Mouse (Mus musculus) ES-Bruce4 (cell line): ENCODE measurements around the gene Parg. TPM values are rescaled to one million over a fixed set of nuclear protein-coding genes. Genes with fewer than 3 reads are reported as not detected.

Experiments
- H3K27ac ChIP-seq: 2 replicates; pipeline ENCODE4 v1.5.1; 2012; ENCODE audit warnings: low read length, inconsistent platforms; ENCODE audit not compliant: insufficient read depth
- H3K27me3 ChIP-seq: 2 replicates; pipeline ENCODE4 v1.6.1; 2012; ENCODE audit warnings: mild to moderate bottlenecking, low read length, inconsistent platforms; ENCODE audit not compliant: control insufficient read depth, poor library complexity, insufficient read depth, severe bottlenecking
- H3K36me3 ChIP-seq: 2 replicates; pipeline ENCODE4 v1.6.1; 2012; ENCODE audit warnings: inconsistent platforms, mild to moderate bottlenecking, low read length, moderate library complexity; ENCODE audit not compliant: control insufficient read depth, poor library complexity, insufficient read depth, severe bottlenecking
- H3K4me1 ChIP-seq: one replicate; pipeline ENCODE4 v1.8.1; 2011; ENCODE audit warnings: low read length; ENCODE audit not compliant: control insufficient read depth, insufficient read depth
- H3K4me3 ChIP-seq: 2 replicates; pipeline ENCODE4 v1.5.1; 2011; ENCODE audit warnings: low read depth, mild to moderate bottlenecking, low read length
- H3K9ac ChIP-seq: 2 replicates; pipeline ENCODE4 v1.6.1; 2012; ENCODE audit warnings: low read depth, mild to moderate bottlenecking, inconsistent platforms; ENCODE audit not compliant: poor library complexity, severe bottlenecking
- H3K9me3 ChIP-seq: replicated peaks from 2 replicates; pipeline ENCODE4 v1.6.1; 2012; ENCODE audit warnings: mild to moderate bottlenecking, low read length, inconsistent platforms; ENCODE audit not compliant: control insufficient read depth, poor library complexity, insufficient read depth, severe bottlenecking
- CTCF ChIP-seq: IDR thresholded peaks from one replicate; pipeline ENCODE4 v1.8.1; 2011; ENCODE audit warnings: low read depth, low read length
- EP300 ChIP-seq: IDR thresholded peaks from 2 replicates; pipeline ENCODE4 v1.6.1; 2011; ENCODE audit warnings: low read depth, low read length; ENCODE audit not compliant: insufficient read depth
- POLR2A ChIP-seq: IDR thresholded peaks from one replicate; pipeline ENCODE4 v1.8.1; 2011; ENCODE audit warnings: low read length; ENCODE audit not compliant: insufficient read depth
- polyA plus RNA-seq: library from polyadenylated mRNA; stranded (reverse); fragments of >200 nt; gene quantifications from 2 replicates; pipeline ENCODE4 v1.2.4, GENCODE M21; 2011; ENCODE audit warnings: low read depth; ENCODE audit not compliant: missing spikeins, insufficient read depth, insufficient read length

Parg gene
- 73.1 and 78.6 TPM in 2 replicates for polyA plus RNA-seq

GRCm38 (mm10) chr14:32201791-32202451, at the start of gene Parg, which contains the start of gene Timm23:
Gene Parg (plus strand): TSS chr14:32201949.
Gene Timm23 (minus strand): TSS chr14:32201898.
- no peak for TF ChIP-seq CTCF
- no peak for TF ChIP-seq EP300
- no peak for TF ChIP-seq POLR2A
- Histone ChIP-seq H3K9me3 (no peaks in the 10 kb centered on the region; the same call in 1 of the 2 replicates), H3K36me3 (peaks cover 20% of the 10 kb centered on the region), H3K4me1 (no peaks in the 10 kb centered on the region), H3K9ac (peak within 1 kb of the TSS; percentile 97), H3K4me3 (peak within 1 kb of the TSS; percentile 88), H3K27ac (no peak within 1 kb of the TSS), H3K27me3 (no peaks in the 10 kb centered on the region)

GRCm38 (mm10) chr14:32152243-32152965, 49.3 kb upstream of the Parg start:
- peaks cover 2% of the 10 kb centered on the region for H3K4me1 ChIP-seq
- H3K36me3 ChIP-seq, result no peaks in the 10 kb centered on the region
- H3K9ac ChIP-seq, result no peak overlapping the region
- H3K27ac ChIP-seq, result no peak overlapping the region
- no peak overlapping the region for H3K4me3 ChIP-seq
- no peaks in the 10 kb centered on the region for H3K9me3 ChIP-seq
- H3K27me3 ChIP-seq, result no peaks in the 10 kb centered on the region
- TF ChIP-seq POLR2A, result no peak
- no peak for TF ChIP-seq EP300
- no peak for TF ChIP-seq CTCF

- peaks cover 2% of the 10 kb centered on the region for H3K4me1 ChIP-seq
- H3K36me3 ChIP-seq, result no peaks in the 10 kb centered on the region
- H3K27me3 ChIP-seq, result no peaks in the 10 kb centered on the region
- TF ChIP-seq POLR2A (no peak), EP300 (no peak), CTCF (no peak)
- no peak overlapping the region for H3K4me3 ChIP-seq
- no peak overlapping the region for H3K9ac ChIP-seq
- no peak overlapping the region for H3K27ac ChIP-seq
- H3K9me3 ChIP-seq, result no peaks in the 10 kb centered on the region
These were observed 48.6 kb upstream of the Parg start for GRCm38 (mm10) chr14:32153156-32153555.

- Histone ChIP-seq H3K4me3 (peak overlapping the region; percentile 45; the same call in 1 of the 2 replicates), H3K36me3 (no peaks in the 10 kb centered on the region), H3K27me3 (no peaks in the 10 kb centered on the region), H3K9ac (peak overlapping the region; percentile 54; the same call in 1 of the 2 replicates), H3K4me1 (peaks cover 2% of the 10 kb centered on the region), H3K27ac (no peak overlapping the region), H3K9me3 (no peaks in the 10 kb centered on the region)
- no peak for TF ChIP-seq CTCF
- TF ChIP-seq EP300, result no peak
- TF ChIP-seq POLR2A, result no peak
These were observed 47.0 kb upstream of the Parg start for GRCm38 (mm10) chr14:32154758-32155157.

- Histone ChIP-seq H3K9ac (peak overlapping the region; percentile 58), H3K4me1 (no peaks in the 10 kb centered on the region), H3K27ac (peak overlapping the region; percentile 78), H3K9me3 (no peaks in the 10 kb centered on the region), H3K36me3 (no peaks in the 10 kb centered on the region), H3K27me3 (no peaks in the 10 kb centered on the region), H3K4me3 (peak overlapping the region; percentile 98)
- TF ChIP-seq CTCF, result no peak
- peak; percentile 69 for TF ChIP-seq POLR2A
These were observed 42.5 kb upstream of the Parg start for GRCm38 (mm10) chr14:32159150-32159670.
